Mouse (Mus musculus): ENCODE measurements around the gene Dctpp1. TPM values are rescaled to one million over a fixed set of nuclear protein-coding genes. Genes with fewer than 3 reads are reported as not detected.
A peak's percentile ranks its signal among the peaks of the same experiment; 100 is the strongest.

The Dctpp1 gene
- polyA plus RNA-seq, 2 experiments, result 62.2 to 104 TPM

- Histone ChIP-seq H3K27ac (peak overlapping the region; percentile 11), H3K36me3 (replicated peaks; ENCODE audit: control insufficient read depth, insufficient read depth, low read depth) (no peaks in the 10 kb centered on the region), H3K4me3 (ENCODE audit: insufficient read depth in 1 of 2, low read depth in 2 of 2, low read length in 2 of 2) (no peak overlapping the region), H3K4me2 (ENCODE audit: low read depth) (no peak overlapping the region), H3K4me1 (replicated peaks; ENCODE audit: control insufficient read depth in 2 of 2, insufficient read depth in 2 of 2, low read length in 1 of 2) (peaks cover 47 to 50% of the 10 kb centered on the region in 2 experiments), H3K9ac (replicated peaks) (no peak overlapping the region), H3K27me3 (ENCODE audit: control insufficient read depth, insufficient read depth, low read length) (no peaks in the 10 kb centered on the region), H3K9me3 (ENCODE audit: control insufficient read depth, low read length) (no peaks in the 10 kb centered on the region)
- DNase-seq (ENCODE audit: low read depth in 3 of 3, low spot score in 3 of 3) (peak; percentile 75 to 82 (median 77)), ATAC-seq (ENCODE audit: insufficient read depth) (peak; percentile 27; the same call in 1 of the 2 replicates)
- 43% methylated on average over 4 of the region's 4 CpGs for WGBS (ENCODE audit: insufficient replicate concordance)
- TF ChIP-seq CTCF (IDR thresholded peaks at IDR 0.05; ENCODE audit: low read depth) (peak; percentile 94), EP300 (IDR thresholded peaks at IDR 0.05; ENCODE audit: low read depth) (no peak)
These were observed 31.8 kb downstream of the Dctpp1 start for GRCm38 (mm10) chr7:127228615-127229303.

- Histone ChIP-seq H3K27me3 (ENCODE audit: control insufficient read depth, insufficient read depth, low read length) (no peaks in the 10 kb centered on the region), H3K9me3 (ENCODE audit: control insufficient read depth, low read length) (no peaks in the 10 kb centered on the region), H3K9ac (replicated peaks) (peak overlapping the region; percentile 67), H3K36me3 (replicated peaks; ENCODE audit: control insufficient read depth, insufficient read depth, low read depth) (no peaks in the 10 kb centered on the region), H3K27ac (peak overlapping the region; percentile 98), H3K4me3 (ENCODE audit: insufficient read depth in 1 of 2, low read depth in 2 of 2, low read length in 2 of 2) (peak overlapping the region; percentile 36 to 48), H3K4me1 (replicated peaks; ENCODE audit: control insufficient read depth in 2 of 2, insufficient read depth in 2 of 2, low read length in 1 of 2) (peaks cover 53 to 54% of the 10 kb centered on the region in 2 experiments), H3K4me2 (ENCODE audit: low read depth) (peak overlapping the region; percentile 82)
- WGBS (ENCODE audit: insufficient replicate concordance), result 37% methylated on average over 11 of the region's 11 CpGs
- TF ChIP-seq EP300 (IDR thresholded peaks at IDR 0.05; ENCODE audit: low read depth) (peak; percentile 88), CTCF (IDR thresholded peaks at IDR 0.05; ENCODE audit: low read depth) (no peak)
- DNase-seq (ENCODE audit: low read depth in 3 of 3, low spot score in 3 of 3) (peak; percentile 75 to 83 (median 81)), ATAC-seq (ENCODE audit: insufficient read depth) (peak; percentile 90)
These were observed 35.1 kb downstream of the Dctpp1 start for GRCm38 (mm10) chr7:127225147-127225995.

DNA sequence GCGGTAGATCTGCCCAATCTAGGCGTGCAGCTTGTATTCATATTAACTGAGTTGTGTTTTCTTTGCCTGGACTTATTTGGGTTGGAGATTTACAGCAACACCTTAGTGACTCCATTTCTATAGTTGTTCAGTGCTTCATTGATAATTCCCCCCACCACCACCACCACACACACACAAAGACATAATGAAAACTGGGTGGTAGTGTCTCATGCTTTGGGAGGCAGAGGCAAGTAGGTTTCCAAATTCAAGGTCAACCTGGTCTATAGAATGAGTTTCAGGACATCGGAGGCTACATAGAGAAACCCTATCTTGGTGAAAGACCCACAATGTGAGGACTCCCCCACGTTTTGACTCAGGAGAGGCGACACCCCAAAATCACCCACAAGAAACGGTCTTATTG, 35.9 kb downstream of the Dctpp1 start:
- H3K27ac ChIP-seq, result peak overlapping the region; percentile 98
- no peaks in the 10 kb centered on the region for H3K36me3 ChIP-seq (replicated peaks; ENCODE audit: control insufficient read depth, insufficient read depth, low read depth)
- H3K9me3 ChIP-seq (ENCODE audit: control insufficient read depth, low read length), result no peaks in the 10 kb centered on the region
- H3K4me1 ChIP-seq (replicated peaks; ENCODE audit: control insufficient read depth in 2 of 2, insufficient read depth in 2 of 2, low read length in 1 of 2), result peaks cover 53 to 54% of the 10 kb centered on the region in 2 experiments
- no peaks in the 10 kb centered on the region for H3K27me3 ChIP-seq (ENCODE audit: control insufficient read depth, insufficient read depth, low read length)
- no peak overlapping the region for H3K9ac ChIP-seq (replicated peaks)
- ATAC-seq (ENCODE audit: insufficient read depth) (no peak), DNase-seq (ENCODE audit: low read depth in 3 of 3, low spot score in 3 of 3) (no peak)
- TF ChIP-seq CTCF (IDR thresholded peaks at IDR 0.05; ENCODE audit: low read depth) (no peak), EP300 (IDR thresholded peaks at IDR 0.05; ENCODE audit: low read depth) (no peak)
- H3K4me2 ChIP-seq (ENCODE audit: low read depth), result no peak overlapping the region; the same call in 1 of the 2 replicates
- WGBS (ENCODE audit: insufficient replicate concordance), result 83% methylated on average over 6 of the region's 6 CpGs
- no peak overlapping the region for H3K4me3 ChIP-seq (ENCODE audit: insufficient read depth in 1 of 2, low read depth in 2 of 2, low read length in 2 of 2)

DNA sequence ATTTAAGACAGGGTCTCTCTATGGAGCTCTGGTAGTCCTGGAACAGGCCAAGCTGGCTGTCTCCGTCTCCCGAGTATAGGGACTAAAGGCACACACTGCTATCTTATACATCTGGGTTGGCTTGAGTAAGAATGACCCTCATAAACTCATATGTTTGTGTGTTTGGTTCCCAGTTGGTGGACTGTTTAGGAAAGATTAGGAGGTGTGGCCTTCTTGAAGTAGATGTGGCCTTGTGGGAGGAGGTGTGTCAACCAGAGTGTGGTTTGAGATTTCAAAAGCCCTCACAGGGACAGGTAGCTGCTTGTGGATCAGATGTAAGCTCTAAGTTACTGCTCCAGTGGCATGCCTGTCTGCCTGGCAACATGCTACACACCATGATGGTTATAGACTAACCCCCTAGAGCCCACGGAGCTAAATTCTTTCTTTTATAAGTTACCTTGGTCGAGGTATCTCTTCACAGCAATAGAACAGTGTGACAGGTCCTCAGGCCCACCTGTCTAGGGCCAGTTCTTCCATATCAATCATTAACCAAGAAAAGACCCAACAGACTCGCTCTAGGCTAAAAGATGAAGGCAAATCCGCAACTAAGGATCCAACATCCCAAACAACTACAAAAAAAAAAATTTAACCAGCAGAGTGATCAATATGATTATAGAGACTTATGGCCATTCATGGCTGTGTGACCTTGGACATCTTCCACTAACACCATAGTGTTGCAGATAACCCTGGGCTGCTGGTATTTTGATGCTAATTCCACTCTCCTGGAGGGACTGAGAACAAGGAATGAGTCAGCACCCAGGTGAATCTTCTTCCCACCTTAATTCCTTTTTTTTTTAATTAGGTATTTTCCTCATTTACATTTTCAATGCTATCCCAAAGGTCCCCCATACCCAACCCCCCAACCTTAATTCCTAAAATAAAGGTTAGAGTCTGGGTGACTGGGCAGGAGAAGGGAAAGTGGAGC, 36.7 kb downstream of the Dctpp1 start:
- H3K4me1 ChIP-seq (replicated peaks; ENCODE audit: control insufficient read depth in 2 of 2, insufficient read depth in 2 of 2, low read length in 1 of 2), result peaks cover 57 to 60% of the 10 kb centered on the region in 2 experiments
- no peaks in the 10 kb centered on the region for H3K36me3 ChIP-seq (replicated peaks; ENCODE audit: control insufficient read depth, insufficient read depth, low read depth)
- H3K4me3 ChIP-seq (ENCODE audit: insufficient read depth in 1 of 2, low read depth in 2 of 2, low read length in 2 of 2), result no peak overlapping the region
- H3K9ac ChIP-seq (replicated peaks), result no peak overlapping the region
- ATAC-seq (ENCODE audit: insufficient read depth) (peak; percentile 68), DNase-seq (ENCODE audit: low read depth in 3 of 3, low spot score in 3 of 3) (peak in 1 of 3 experiments; percentile 68)
- peak overlapping the region; percentile 34 for H3K4me2 ChIP-seq (ENCODE audit: low read depth)
- TF ChIP-seq CTCF (IDR thresholded peaks at IDR 0.05; ENCODE audit: low read depth) (no peak), EP300 (IDR thresholded peaks at IDR 0.05; ENCODE audit: low read depth) (peak; percentile 71)
- 62% methylated on average over 6 of the region's 6 CpGs for WGBS (ENCODE audit: insufficient replicate concordance)
- H3K9me3 ChIP-seq (ENCODE audit: control insufficient read depth, low read length), result no peaks in the 10 kb centered on the region
- H3K27ac ChIP-seq, result peak overlapping the region; percentile 98
- no peaks in the 10 kb centered on the region for H3K27me3 ChIP-seq (ENCODE audit: control insufficient read depth, insufficient read depth, low read length)
